Mouse (Mus musculus): ENCODE measurements at regions not wholly inside any gene's neighbourhood (a gene's known extent, or its start where the extent isn't known, plus 50 kb on each side); places are given as distances from the start of the nearest gene placed in this dataset.

GRCm38 (mm10) chr6:112167487-112167886, 106.1 kb upstream of the Lmcd1 start:
- H3K27ac ChIP-seq (replicated peaks; ENCODE audit: low read depth, low read length): no peak overlapping the region
- H3K4me1 ChIP-seq (ENCODE audit: control insufficient read depth, insufficient read depth, low read length): no peaks in the 10 kb centered on the region
- no peaks in the 10 kb centered on the region for H3K36me3 ChIP-seq (ENCODE audit: control insufficient read depth, insufficient read depth, low read length)
- DNase-seq (ENCODE audit: low spot score) (no peak), ATAC-seq (ENCODE audit: low FRiP score, low read depth) (no peak)
- H3K4me2 ChIP-seq (replicated peaks; ENCODE audit: low read depth, low read length, severe bottlenecking): no peak overlapping the region
- TF ChIP-seq POLR2A (IDR thresholded peaks at IDR 0.05; ENCODE audit: borderline replicate concordance, extremely low read depth, insufficient read depth, insufficient read length): no peak
- no peak overlapping the region for H3K4me3 ChIP-seq (replicated peaks; ENCODE audit: low read length)
- no peaks in the 10 kb centered on the region for H3K27me3 ChIP-seq (ENCODE audit: control insufficient read depth, insufficient read depth, low read length)
- 85% methylated on average over 3 of the region's 3 CpGs for WGBS
- H3K9me3 ChIP-seq (ENCODE audit: control insufficient read depth, low read length): no peaks in the 10 kb centered on the region
- no peak overlapping the region for H3K9ac ChIP-seq (ENCODE audit: low read depth, low read length, severe bottlenecking)

- Histone ChIP-seq H3K36me3 (ENCODE audit: control insufficient read depth, insufficient read depth, low read length) (no peaks in the 10 kb centered on the region), H3K27me3 (ENCODE audit: control insufficient read depth, insufficient read depth, low read length) (no peaks in the 10 kb centered on the region), H3K9me3 (ENCODE audit: control insufficient read depth, low read length) (no peaks in the 10 kb centered on the region), H3K9ac (ENCODE audit: low read depth, low read length, severe bottlenecking) (no peak overlapping the region), H3K4me1 (ENCODE audit: control insufficient read depth, insufficient read depth, low read length) (no peaks in the 10 kb centered on the region), H3K27ac (replicated peaks; ENCODE audit: low read depth, low read length) (no peak overlapping the region), H3K4me3 (replicated peaks; ENCODE audit: low read length) (no peak overlapping the region), H3K4me2 (replicated peaks; ENCODE audit: low read depth, low read length, severe bottlenecking) (no peak overlapping the region)
- no peak for ATAC-seq (ENCODE audit: low FRiP score, low read depth)
- WGBS: 29% methylated on average over 2 of the region's 2 CpGs
- DNase-seq (ENCODE audit: low spot score): no peak
- TF ChIP-seq POLR2A (IDR thresholded peaks at IDR 0.05; ENCODE audit: borderline replicate concordance, extremely low read depth, insufficient read depth, insufficient read length): no peak
These were observed 97.2 kb upstream of the Lmcd1 start for GRCm38 (mm10) chr6:112176344-112176743.

- H3K9me3 ChIP-seq (ENCODE audit: control insufficient read depth, low read length): no peaks in the 10 kb centered on the region
- no peaks in the 10 kb centered on the region for H3K27me3 ChIP-seq (ENCODE audit: control insufficient read depth, insufficient read depth, low read length)
- no peak overlapping the region for H3K9ac ChIP-seq (ENCODE audit: low read depth, low read length, severe bottlenecking)
- no peak overlapping the region for H3K4me2 ChIP-seq (replicated peaks; ENCODE audit: low read depth, low read length, severe bottlenecking)
- DNase-seq (ENCODE audit: low spot score) (no peak), ATAC-seq (ENCODE audit: low FRiP score, low read depth) (no peak)
- WGBS: 91% methylated on average over 2 of the region's 2 CpGs
- H3K4me3 ChIP-seq (replicated peaks; ENCODE audit: low read length): no peak overlapping the region
- no peak for TF ChIP-seq POLR2A (IDR thresholded peaks at IDR 0.05; ENCODE audit: borderline replicate concordance, extremely low read depth, insufficient read depth, insufficient read length)
- H3K36me3 ChIP-seq (ENCODE audit: control insufficient read depth, insufficient read depth, low read length): no peaks in the 10 kb centered on the region
- no peak overlapping the region for H3K27ac ChIP-seq (replicated peaks; ENCODE audit: low read depth, low read length)
- H3K4me1 ChIP-seq (ENCODE audit: control insufficient read depth, insufficient read depth, low read length): no peaks in the 10 kb centered on the region
These were observed 85.9 kb upstream of the Lmcd1 start for GRCm38 (mm10) chr6:112187636-112188035.

- ATAC-seq (ENCODE audit: low FRiP score, low read depth) (no peak), DNase-seq (ENCODE audit: low spot score) (peak; percentile 63)
- no peak overlapping the region for H3K4me2 ChIP-seq (replicated peaks; ENCODE audit: low read depth, low read length, severe bottlenecking)
- H3K9ac ChIP-seq (ENCODE audit: low read depth, low read length, severe bottlenecking): no peak overlapping the region
- no peak overlapping the region for H3K27ac ChIP-seq (replicated peaks; ENCODE audit: low read depth, low read length)
- no peaks in the 10 kb centered on the region for H3K27me3 ChIP-seq (ENCODE audit: control insufficient read depth, insufficient read depth, low read length)
- H3K36me3 ChIP-seq (ENCODE audit: control insufficient read depth, insufficient read depth, low read length): no peaks in the 10 kb centered on the region
- H3K4me3 ChIP-seq (replicated peaks; ENCODE audit: low read length): no peak overlapping the region
- no peak for TF ChIP-seq POLR2A (IDR thresholded peaks at IDR 0.05; ENCODE audit: borderline replicate concordance, extremely low read depth, insufficient read depth, insufficient read length)
- 46% methylated on average over 6 of the region's 6 CpGs for WGBS
- H3K9me3 ChIP-seq (ENCODE audit: control insufficient read depth, low read length): no peaks in the 10 kb centered on the region
- no peaks in the 10 kb centered on the region for H3K4me1 ChIP-seq (ENCODE audit: control insufficient read depth, insufficient read depth, low read length)
These were observed 82.5 kb upstream of the Lmcd1 start for GRCm38 (mm10) chr6:112191032-112191431.

GRCm38 (mm10) chr6:112197445-112197844, 76.1 kb upstream of the Lmcd1 start:
- Histone ChIP-seq H3K27ac (replicated peaks; ENCODE audit: low read depth, low read length) (no peak overlapping the region), H3K36me3 (ENCODE audit: control insufficient read depth, insufficient read depth, low read length) (no peaks in the 10 kb centered on the region), H3K9ac (ENCODE audit: low read depth, low read length, severe bottlenecking) (no peak overlapping the region), H3K27me3 (ENCODE audit: control insufficient read depth, insufficient read depth, low read length) (no peaks in the 10 kb centered on the region), H3K9me3 (ENCODE audit: control insufficient read depth, low read length) (no peaks in the 10 kb centered on the region), H3K4me2 (replicated peaks; ENCODE audit: low read depth, low read length, severe bottlenecking) (peak overlapping the region; percentile 37), H3K4me3 (replicated peaks; ENCODE audit: low read length) (0 out of 2 replicates have a peak overlapping the region, but pooled peaks have one; percentile 3), H3K4me1 (ENCODE audit: control insufficient read depth, insufficient read depth, low read length) (no peaks in the 10 kb centered on the region)
- TF ChIP-seq POLR2A (IDR thresholded peaks at IDR 0.05; ENCODE audit: borderline replicate concordance, extremely low read depth, insufficient read depth, insufficient read length): no peak
- peak; percentile 89 for DNase-seq (ENCODE audit: low spot score)
- WGBS: 12% methylated on average over 16 of the region's 16 CpGs
- peak; percentile 74 for ATAC-seq (ENCODE audit: low FRiP score, low read depth)

GRCm38 (mm10) chr6:112199241-112199640, 74.3 kb upstream of the Lmcd1 start:
- H3K9ac ChIP-seq (ENCODE audit: low read depth, low read length, severe bottlenecking): no peak overlapping the region
- H3K27ac ChIP-seq (replicated peaks; ENCODE audit: low read depth, low read length): no peak overlapping the region
- H3K4me3 ChIP-seq (replicated peaks; ENCODE audit: low read length): no peak overlapping the region
- 80% methylated on average over 4 of the region's 4 CpGs for WGBS
- no peaks in the 10 kb centered on the region for H3K9me3 ChIP-seq (ENCODE audit: control insufficient read depth, low read length)
- no peaks in the 10 kb centered on the region for H3K4me1 ChIP-seq (ENCODE audit: control insufficient read depth, insufficient read depth, low read length)
- DNase-seq (ENCODE audit: low spot score) (no peak), ATAC-seq (ENCODE audit: low FRiP score, low read depth) (no peak)
- no peaks in the 10 kb centered on the region for H3K27me3 ChIP-seq (ENCODE audit: control insufficient read depth, insufficient read depth, low read length)
- TF ChIP-seq POLR2A (IDR thresholded peaks at IDR 0.05; ENCODE audit: borderline replicate concordance, extremely low read depth, insufficient read depth, insufficient read length): no peak
- no peak overlapping the region for H3K4me2 ChIP-seq (replicated peaks; ENCODE audit: low read depth, low read length, severe bottlenecking)
- H3K36me3 ChIP-seq (ENCODE audit: control insufficient read depth, insufficient read depth, low read length): no peaks in the 10 kb centered on the region

Data from limb, embryonic 14.5 days (tissue).